Mouse (Mus musculus) liver, adult (tissue): ENCODE data around the gene Vmn1r68.

ENCODE experiments used
- GATA4 ChIP-seq: IDR thresholded peaks from 2 replicates; pipeline ENCODE4 v1.6.1; 2014; ENCODE audit warnings: mild to moderate bottlenecking, low read length; ENCODE audit not compliant: insufficient replicate concordance

Gene Vmn1r68

DNA sequence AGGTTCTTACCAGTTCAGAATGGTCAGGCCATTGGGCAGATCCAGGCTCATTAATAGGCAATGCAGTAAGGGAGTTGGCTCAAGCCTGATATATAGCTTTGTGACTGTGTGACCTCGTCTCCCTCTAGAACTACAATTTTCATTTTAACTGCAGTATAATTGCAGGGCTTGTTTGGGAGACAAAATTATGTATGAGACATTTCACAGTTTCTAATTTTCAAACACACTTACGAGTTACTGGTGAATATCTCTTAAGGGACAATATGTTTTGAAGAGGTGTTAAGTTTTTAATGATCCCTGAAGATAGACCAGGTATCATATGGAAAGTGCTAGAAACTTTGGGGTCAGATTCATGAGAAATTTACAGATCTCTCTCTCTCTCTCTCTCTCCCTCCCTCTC lies at the start of gene Vmn1r68:
Gene Vmn1r68 (minus strand): TSS at position 101 of the 400 bp plus-strand sequence.
- TF ChIP-seq GATA4 = no peak

GRCm38 (mm10) chr7:10495578-10495977 lies 62.7 kb downstream of the Vmn1r68 start:
- TF ChIP-seq GATA4 = no peak

DNA sequence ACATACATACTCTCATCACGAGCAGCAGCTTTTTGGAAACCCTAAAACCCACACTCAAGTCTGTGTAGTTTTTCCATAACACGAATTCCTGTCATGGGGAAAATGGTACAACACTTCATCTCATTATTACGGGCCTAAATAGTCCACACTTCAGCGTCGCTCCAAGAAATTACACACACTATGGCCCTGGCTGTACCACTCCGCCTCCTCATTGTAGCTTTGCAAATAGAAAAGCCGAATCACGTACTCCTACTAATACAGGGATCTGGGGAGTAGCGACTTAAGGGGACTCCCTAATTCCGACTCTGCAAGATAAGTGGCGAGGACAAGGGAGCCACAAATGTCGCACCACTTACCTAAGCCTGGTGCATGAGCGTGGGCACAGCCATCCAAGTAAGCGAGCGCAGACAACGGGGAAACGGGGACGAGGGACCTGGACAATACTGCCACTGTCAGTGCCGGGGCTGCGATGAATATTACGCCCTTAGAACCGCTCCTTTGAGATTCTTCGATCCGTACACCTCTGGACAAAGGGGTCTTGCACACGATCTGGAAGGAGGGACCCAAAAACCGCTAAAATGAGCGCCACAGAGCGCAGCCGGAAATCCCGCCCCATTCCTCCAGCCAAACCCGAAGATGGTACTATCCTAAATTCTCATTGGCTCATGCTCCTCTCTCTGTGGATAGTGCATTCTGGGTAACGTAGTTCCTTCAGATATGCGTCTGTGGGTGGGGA lies 63.3 kb downstream of the Vmn1r68 start, which contains the start of gene Zik1:
Gene Zik1 (minus strand): TSS at position 609 of the 736 bp plus-strand sequence.
- TF ChIP-seq GATA4 = no peak

- TF ChIP-seq GATA4 = no peak
Observed at GRCm38 (mm10) chr7:10480588-10481233, 77.6 kb downstream of the Vmn1r68 start.

DNA sequence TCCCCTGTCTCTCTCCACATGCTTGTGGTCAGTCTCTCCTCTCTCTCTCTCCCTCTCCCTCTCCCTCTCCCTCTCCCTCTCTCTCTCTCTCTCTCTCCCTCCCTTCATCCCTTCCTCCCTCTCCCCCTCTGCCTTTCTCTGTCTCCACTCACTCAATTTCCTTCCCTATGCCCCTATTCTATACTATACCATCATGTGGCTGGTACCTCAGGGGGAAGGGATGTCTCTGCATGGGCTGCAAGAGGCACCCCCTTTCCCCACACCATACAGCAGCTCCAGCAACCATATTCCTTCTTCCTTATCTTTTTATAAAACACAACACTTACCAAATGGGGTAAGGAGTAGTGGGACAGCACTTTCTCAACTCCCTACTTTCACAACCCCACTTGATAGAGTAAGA lies 78.5 kb downstream of the Vmn1r68 start:
- no peak for TF ChIP-seq GATA4

GRCm38 (mm10) chr7:10458166-10458565 lies 100.1 kb downstream of the Vmn1r68 start:
- TF ChIP-seq GATA4 = no peak
